Mouse (Mus musculus) embryonic facial prominence, embryonic 11.5 days (tissue): ENCODE data around the gene Chst14. TPM values are rescaled to one million over a fixed set of nuclear protein-coding genes. Genes with fewer than 3 reads are reported as not detected.

Experiments
- ATAC-seq: fragments of 200-750 bp; cut with Nextera tagmentation; replicated peaks from 2 replicates; pipeline ENCODE4 v1.8.0; 2017; ENCODE audit warnings: low read depth; ENCODE audit not compliant: insufficient number of reproducible peaks, low FRiP score, low TSS enrichment
- DNase-seq: peaks from one replicate; pipeline ENCODE4 v3.0.0-alpha.2; 2015; ENCODE audit warnings: low spot score
- H3K27ac ChIP-seq: fragments of 300-500 bp; sonication (generic); replicated peaks from 2 replicates; pipeline ENCODE4 v1.5.1; 2014; ENCODE audit warnings: mild to moderate bottlenecking, low read depth, low read length, control low read depth
- H3K27me3 ChIP-seq: fragments of 300-500 bp; sonication (generic); 2 replicates; pipeline ENCODE4 v1.6.1; 2014; ENCODE audit warnings: mild to moderate bottlenecking, low read length, moderate library complexity, mixed read lengths; ENCODE audit not compliant: control insufficient read depth, insufficient read depth
- H3K36me3 ChIP-seq: fragments of 300-500 bp; sonication (generic); replicated peaks from 2 replicates; pipeline ENCODE4 v1.6.1; 2014; ENCODE audit warnings: low read depth, mild to moderate bottlenecking, low read length, moderate library complexity, mixed read lengths; ENCODE audit not compliant: control insufficient read depth, insufficient read depth
- H3K4me1 ChIP-seq: fragments of 300-500 bp; sonication (generic); 2 replicates; pipeline ENCODE4 v1.6.1; 2014; ENCODE audit warnings: low read length, mixed read lengths; ENCODE audit not compliant: control insufficient read depth, insufficient read depth
- H3K4me2 ChIP-seq: fragments of 300-500 bp; sonication (generic); 2 replicates; pipeline ENCODE4 v1.6.1; 2014; ENCODE audit warnings: low read depth, mild to moderate bottlenecking, control low read depth, low read length, moderate library complexity
- H3K4me3 ChIP-seq: fragments of 300-500 bp; sonication (generic); 2 replicates; pipeline ENCODE4 v1.5.1; 2014; ENCODE audit warnings: low read depth, low read length, control low read depth
- H3K9ac ChIP-seq: fragments of 300-500 bp; sonication (generic); replicated peaks from 2 replicates; pipeline ENCODE4 v1.6.1; 2014; ENCODE audit warnings: mild to moderate bottlenecking, control low read depth, low read length
- H3K9me3 ChIP-seq: fragments of 300-500 bp; sonication (generic); replicated peaks from 2 replicates; pipeline ENCODE4 v1.6.1; 2016; ENCODE audit warnings: mild to moderate bottlenecking, low read length, inconsistent platforms, mixed read lengths; ENCODE audit not compliant: control insufficient read depth
- WGBS: fragments of 180-500 bp; shearing (Covaris S2); extraction: QIAGEN DNeasy Blood & Tissue Kit; methylation state at CpG from one replicate; pipeline ENCODE4 v1.1.7; 2014; 5-methylcytosine and 5-hydroxymethylcytosine counted together
- polyA plus RNA-seq: library from polyadenylated mRNA; unstranded; fragments of >200 nt; fragmentation: Nextera tagmentation; extraction: Ambion mirVana; gene quantifications from 2 replicates; pipeline ENCODE4 v1.2.1, GENCODE M21; 2014

Chst14 gene
- polyA plus RNA-seq, 1 experiment from 2014 or later = 31.8 TPM

- Histone ChIP-seq H3K9me3 (no peaks in the 10 kb centered on the region), H3K36me3 (no peaks in the 10 kb centered on the region), H3K4me2 (peak overlapping the region; percentile 94), H3K9ac (peak overlapping the region; percentile 69), H3K27ac (no peak overlapping the region), H3K4me1 (no peaks in the 10 kb centered on the region), H3K4me3 (peak overlapping the region; percentile 55), H3K27me3 (peaks cover 33% of the 10 kb centered on the region)
- DNase-seq (peak; percentile 85), ATAC-seq (peak; percentile 62; the same call in 1 of the 2 replicates)
- 1% methylated on average over 57 of the region's 57 CpGs for WGBS
These were observed 50.1 kb downstream of the Chst14 start for GRCm38 (mm10) chr2:118976282-118976929.

GRCm38 (mm10) chr2:118976941-118977340 lies 50.6 kb downstream of the Chst14 start:
- no peaks in the 10 kb centered on the region for H3K4me1 ChIP-seq
- 10% methylated on average over 5 of the region's 5 CpGs for WGBS
- no peaks in the 10 kb centered on the region for H3K9me3 ChIP-seq
- no peak for ATAC-seq
- peaks cover 33% of the 10 kb centered on the region for H3K27me3 ChIP-seq
- H3K4me3 ChIP-seq = peak overlapping the region; percentile 55; the same call in 1 of the 2 replicates
- peak overlapping the region; percentile 94 for H3K4me2 ChIP-seq
- no peak overlapping the region for H3K27ac ChIP-seq
- no peak for DNase-seq
- no peaks in the 10 kb centered on the region for H3K36me3 ChIP-seq
- peak overlapping the region; percentile 69 for H3K9ac ChIP-seq

- no peak overlapping the region for H3K27ac ChIP-seq
- H3K36me3 ChIP-seq = no peaks in the 10 kb centered on the region
- no peaks in the 10 kb centered on the region for H3K9me3 ChIP-seq
- H3K4me3 ChIP-seq = no peak overlapping the region
- H3K4me2 ChIP-seq = no peak overlapping the region
- DNase-seq (peak; percentile 41), ATAC-seq (no peak)
- WGBS = 32% methylated on average over 6 of the region's 6 CpGs
- H3K27me3 ChIP-seq = peaks cover 33% of the 10 kb centered on the region
- H3K9ac ChIP-seq = no peak overlapping the region
- H3K4me1 ChIP-seq = no peaks in the 10 kb centered on the region
These were observed 51.8 kb downstream of the Chst14 start for GRCm38 (mm10) chr2:118978064-118978463.

Other genes starting within 250 kb of the Chst14 start
- 0.04 TPM in 1 of 2 replicates, not detected in the other for gene Ankrd63, start 222.5 kb upstream of the Chst14 start, polyA plus RNA-seq
- gene Plcb2, start 198.1 kb upstream of the Chst14 start, polyA plus RNA-seq = 0.22 and 0.40 TPM in 2 replicates
- 22.8 and 25.8 TPM in 2 replicates for gene Inafm2, start 180.7 kb upstream of the Chst14 start, polyA plus RNA-seq
- gene Ccdc9b, start 163.8 kb upstream of the Chst14 start, polyA plus RNA-seq = 0.52 and 0.66 TPM in 2 replicates
- gene Phgr1, start 153.7 kb upstream of the Chst14 start, polyA plus RNA-seq = not detected in 2 replicates
- gene Disp2, start 146.8 kb upstream of the Chst14 start, polyA plus RNA-seq = 1.5 and 1.8 TPM in 2 replicates
- 176 and 195 TPM in 2 replicates for gene Knstrn, start 112.5 kb upstream of the Chst14 start, polyA plus RNA-seq
- 53.7 and 62.2 TPM in 2 replicates for gene Ivd, start 64.5 kb upstream of the Chst14 start, polyA plus RNA-seq
- gene Bahd1, start 26.1 kb upstream of the Chst14 start, polyA plus RNA-seq = 1.1 and 1.2 TPM in 2 replicates
- 22.6 and 26.4 TPM in 2 replicates for gene Ccdc32, start 102.9 kb downstream of the Chst14 start, polyA plus RNA-seq
- 4.7 and 6.2 TPM in 2 replicates for gene Rpusd2, start 108.3 kb downstream of the Chst14 start, polyA plus RNA-seq
- 40.8 and 43.2 TPM in 2 replicates for gene Knl1, start 120.6 kb downstream of the Chst14 start, polyA plus RNA-seq
- 79.2 and 82.1 TPM in 2 replicates for gene Rad51, start 186.3 kb downstream of the Chst14 start, polyA plus RNA-seq
- gene Rmdn3, start 230.5 kb downstream of the Chst14 start, polyA plus RNA-seq = 43.1 and 44.2 TPM in 2 replicates
- gene Gchfr, start 241.3 kb downstream of the Chst14 start, polyA plus RNA-seq = 2.9 and 6.4 TPM in 2 replicates
- gene Gm14137, start 248.0 kb downstream of the Chst14 start, polyA plus RNA-seq = 0.31 and 0.41 TPM in 2 replicates